Mouse (Mus musculus) spleen, adult 2 months (tissue): ENCODE measurements around the gene Calb2.

ENCODE experiments used
- CTCF ChIP-seq: fragments of 200-500 bp; IDR thresholded peaks from 2 replicates; pipeline ENCODE4 v1.5.1; 2011; ENCODE audit warnings: mild to moderate bottlenecking, inconsistent platforms; ENCODE audit not compliant: insufficient read depth, insufficient read length, insufficient replicate concordance; ENCODE audit errors: extremely low read depth
- POLR2A ChIP-seq: fragments of 200-500 bp; IDR thresholded peaks from 2 replicates; pipeline ENCODE4 v1.6.1; 2011; ENCODE audit warnings: low read depth, low read length, inconsistent platforms

DNA sequence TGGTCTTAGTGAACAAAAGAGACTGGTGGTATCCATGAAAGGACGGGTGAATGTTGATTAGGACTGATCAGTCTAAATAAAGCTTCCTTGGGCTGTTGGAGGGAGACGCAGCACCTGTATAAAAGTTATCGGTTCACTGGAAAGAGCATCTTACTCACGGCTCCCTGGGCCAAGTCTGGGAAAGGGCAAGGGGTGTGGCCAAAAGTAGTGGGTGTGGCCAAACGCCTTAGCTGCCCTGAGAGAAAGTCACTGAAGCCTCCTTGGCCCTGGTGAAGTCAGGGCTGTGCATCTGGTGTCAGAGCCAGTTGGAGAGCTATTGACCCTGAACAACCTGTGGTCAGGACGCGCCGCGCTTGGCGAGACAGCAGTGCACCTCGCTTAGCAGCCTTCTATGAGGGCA lies 15.7 kb upstream of the Calb2 start:
- TF ChIP-seq POLR2A (no peak), CTCF (no peak)
